Mouse (Mus musculus) ES-E14 (cell line): ENCODE results near the gene Tesc.

Experiments
- HCFC1 ChIP-seq: IDR thresholded peaks from 2 replicates; pipeline ENCODE4 v1.6.1; 2012; ENCODE audit warnings: low read length, inconsistent platforms, borderline replicate concordance; ENCODE audit not compliant: insufficient read depth
- MAFK ChIP-seq: IDR thresholded peaks from 2 replicates; pipeline ENCODE4 v1.6.1; 2014; ENCODE audit warnings: mild to moderate bottlenecking, low read depth, low read length, inconsistent platforms; ENCODE audit not compliant: insufficient read depth
- ZNF384 ChIP-seq: IDR thresholded peaks from 2 replicates; pipeline ENCODE4 v1.6.1; 2012; ENCODE audit warnings: low read depth, low read length, inconsistent platforms

- TF ChIP-seq HCFC1 (no peak), ZNF384 (no peak), MAFK (no peak)
Measured at GRCm38 (mm10) chr5:118048412-118048811, 20.9 kb downstream of the Tesc start.
